Mouse (Mus musculus) limb, embryonic 12.5 days (tissue): ENCODE results near the gene Csdc2. TPM values are rescaled to one million over a fixed set of nuclear protein-coding genes. Genes with fewer than 3 reads are reported as not detected.

Experiments used
- ATAC-seq: fragments of 200-750 bp; cut with Nextera tagmentation; 2 replicates; pipeline ENCODE4 v1.8.0; 2017; ENCODE audit warnings: low read depth, moderate TSS enrichment; ENCODE audit not compliant: insufficient number of reproducible peaks, insufficient read depth, low FRiP score, low TSS enrichment
- H3K27ac ChIP-seq: fragments of 300-500 bp; sonication (generic); 2 replicates; pipeline ENCODE4 v1.5.1; 2016; ENCODE audit warnings: mild to moderate bottlenecking, moderate library complexity
- H3K27me3 ChIP-seq: fragments of 300-500 bp; sonication (generic); 2 replicates; pipeline ENCODE4 v1.6.1; 2016; ENCODE audit warnings: mild to moderate bottlenecking, moderate library complexity
- H3K36me3 ChIP-seq: fragments of 300-500 bp; sonication (generic); 2 replicates; pipeline ENCODE4 v1.6.1; 2016; ENCODE audit warnings: mild to moderate bottlenecking, moderate library complexity
- H3K4me1 ChIP-seq: fragments of 300-500 bp; sonication (generic); replicated peaks from 2 replicates; pipeline ENCODE4 v1.6.1; 2016
- H3K4me2 ChIP-seq: fragments of 300-500 bp; sonication (generic); 2 replicates; pipeline ENCODE4 v1.6.1; 2016; ENCODE audit warnings: mild to moderate bottlenecking, moderate library complexity
- H3K4me3 ChIP-seq: fragments of 300-500 bp; sonication (generic); replicated peaks from 2 replicates; pipeline ENCODE4 v1.5.1; 2016; ENCODE audit warnings: mild to moderate bottlenecking
- H3K9ac ChIP-seq: fragments of 300-500 bp; sonication (generic); replicated peaks from 2 replicates; pipeline ENCODE4 v1.6.1; 2016; ENCODE audit warnings: mild to moderate bottlenecking, moderate library complexity
- H3K9me3 ChIP-seq: fragments of 300-500 bp; sonication (generic); 2 replicates; pipeline ENCODE4 v1.6.1; 2016; ENCODE audit warnings: mild to moderate bottlenecking, moderate library complexity
- WGBS: fragments of 180-500 bp; shearing (Covaris S2); methylation state at CpG from one replicate; pipeline ENCODE4 v1.1.7; 2016; 5-methylcytosine and 5-hydroxymethylcytosine counted together
- polyA plus RNA-seq: library from polyadenylated mRNA; unstranded; fragments of >200 nt; fragmentation: Nextera tagmentation; extraction: Ambion mirVana; gene quantifications from 2 replicates; pipeline ENCODE4 v1.2.1, GENCODE M21; 2016

The Csdc2 gene
- polyA plus RNA-seq, 1 experiment from 2014 or later: 7.9 TPM

DNA sequence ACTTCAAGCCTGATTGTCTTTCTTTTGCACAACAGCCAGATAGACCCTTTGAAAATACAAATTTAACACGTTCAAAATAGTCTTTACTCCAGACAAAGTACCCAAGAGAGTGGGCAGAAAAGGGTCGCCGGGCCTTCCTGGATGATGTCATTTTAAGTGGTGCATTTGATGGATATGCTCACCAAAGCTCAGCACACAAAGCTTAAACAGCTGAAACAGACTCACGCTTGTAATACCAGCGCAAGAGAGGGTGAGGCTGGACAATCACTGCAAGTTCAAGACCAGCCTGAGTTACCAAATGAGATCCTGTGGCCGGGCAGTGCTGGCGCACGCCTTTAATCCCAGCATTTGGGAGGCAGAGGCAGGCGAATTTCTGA is 10.1 kb upstream of the Csdc2 start:
- H3K4me2 ChIP-seq: peak overlapping the region; percentile 97
- peak overlapping the region; percentile 72 for H3K4me3 ChIP-seq
- H3K36me3 ChIP-seq: no peaks in the 10 kb centered on the region
- H3K4me1 ChIP-seq: peaks cover 16% of the 10 kb centered on the region
- 0 out of 2 replicates have a peak overlapping the region, but pooled peaks have one; percentile 9 for H3K27ac ChIP-seq
- WGBS: 37% methylated on average over 9 of the region's 9 CpGs
- no peaks in the 10 kb centered on the region for H3K27me3 ChIP-seq
- no peak for ATAC-seq
- H3K9me3 ChIP-seq: no peaks in the 10 kb centered on the region
- 0 out of 2 replicates have a peak overlapping the region, but pooled peaks have one; percentile 18 for H3K9ac ChIP-seq

- no peak overlapping the region for H3K9ac ChIP-seq
- H3K4me1 ChIP-seq: peaks cover 16% of the 10 kb centered on the region
- 57% methylated on average over 4 of the region's 4 CpGs for WGBS
- H3K27ac ChIP-seq: no peak overlapping the region
- H3K27me3 ChIP-seq: no peaks in the 10 kb centered on the region
- ATAC-seq: no peak
- no peak overlapping the region for H3K4me2 ChIP-seq
- no peaks in the 10 kb centered on the region for H3K9me3 ChIP-seq
- H3K4me3 ChIP-seq: no peak overlapping the region
- H3K36me3 ChIP-seq: no peaks in the 10 kb centered on the region
Observed at GRCm38 (mm10) chr15:81927741-81928140, 8.8 kb upstream of the Csdc2 start.

DNA sequence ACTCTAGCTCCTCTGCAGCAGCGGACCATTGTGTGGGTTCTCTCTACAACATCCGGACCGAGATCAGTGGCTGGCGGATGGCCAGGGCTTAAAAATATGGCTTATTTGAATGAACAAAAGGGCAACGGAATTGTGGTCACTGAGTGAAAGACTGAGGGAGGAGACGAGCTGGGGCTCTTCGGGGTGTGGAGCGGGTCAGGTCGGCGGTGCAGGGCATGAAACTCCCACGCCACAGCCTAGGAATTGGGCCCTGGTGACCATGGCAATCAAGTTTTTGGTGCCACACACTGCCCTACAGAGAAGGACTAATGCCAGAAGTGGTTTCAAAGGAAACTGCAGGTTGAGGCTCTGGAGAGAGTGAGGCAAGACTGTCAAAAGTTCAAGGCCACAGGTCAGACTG is 8.3 kb upstream of the Csdc2 start:
- H3K9ac ChIP-seq: no peak overlapping the region
- peaks cover 16% of the 10 kb centered on the region for H3K4me1 ChIP-seq
- no peak overlapping the region for H3K27ac ChIP-seq
- H3K36me3 ChIP-seq: no peaks in the 10 kb centered on the region
- H3K27me3 ChIP-seq: no peaks in the 10 kb centered on the region
- no peaks in the 10 kb centered on the region for H3K9me3 ChIP-seq
- WGBS: 80% methylated on average over 11 of the region's 11 CpGs
- no peak overlapping the region for H3K4me3 ChIP-seq
- no peak overlapping the region for H3K4me2 ChIP-seq
- ATAC-seq: no peak

DNA sequence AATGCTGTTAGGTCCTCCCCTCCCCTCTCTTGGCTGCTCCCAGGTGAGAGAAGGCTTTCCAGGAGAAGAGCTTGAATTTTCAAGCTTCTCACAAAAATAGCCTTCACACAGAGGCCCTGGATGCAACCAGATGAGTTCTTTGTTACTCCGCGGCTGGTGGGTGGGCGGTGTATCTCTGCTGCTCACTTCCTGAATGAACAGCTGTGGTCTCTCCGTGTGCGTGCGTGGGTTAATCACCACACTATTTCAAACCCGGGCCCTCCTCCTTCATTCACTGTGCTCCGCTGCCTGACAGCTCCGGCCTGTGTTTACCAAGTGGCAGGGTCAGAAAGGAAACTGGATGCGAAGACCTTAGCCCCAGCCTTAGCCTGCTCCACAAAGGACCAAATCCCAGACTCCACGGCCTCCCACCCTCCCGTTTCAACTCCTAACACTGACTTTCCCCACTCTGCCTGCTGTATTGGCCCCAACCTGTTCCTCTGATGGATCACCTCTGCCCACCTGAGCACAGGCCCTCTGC is 3.5 kb upstream of the Csdc2 start:
- Histone ChIP-seq H3K27me3 (peaks cover 7% of the 10 kb centered on the region), H3K4me1 (peaks cover 22% of the 10 kb centered on the region), H3K9ac (no peak overlapping the region), H3K9me3 (no peaks in the 10 kb centered on the region), H3K36me3 (no peaks in the 10 kb centered on the region), H3K4me3 (no peak overlapping the region), H3K27ac (no peak overlapping the region; the same call in 1 of the 2 replicates), H3K4me2 (no peak overlapping the region)
- ATAC-seq: no peak
- 47% methylated on average over 12 of the region's 12 CpGs for WGBS

- Histone ChIP-seq H3K27ac (no peak overlapping the region), H3K9ac (no peak overlapping the region), H3K4me1 (peaks cover 32% of the 10 kb centered on the region), H3K36me3 (no peaks in the 10 kb centered on the region), H3K4me2 (no peak overlapping the region), H3K9me3 (no peaks in the 10 kb centered on the region), H3K4me3 (no peak overlapping the region), H3K27me3 (peaks cover 7% of the 10 kb centered on the region)
- ATAC-seq: no peak
- 93% methylated on average over 1 of the region's 1 CpGs for WGBS
Observed at GRCm38 (mm10) chr15:81933986-81934385, 2.6 kb upstream of the Csdc2 start.

GRCm38 (mm10) chr15:81935869-81936637 is 506 bp upstream of the Csdc2 start:
- 50% methylated on average over 7 of the region's 7 CpGs for WGBS
- H3K27me3 ChIP-seq: peaks cover 7% of the 10 kb centered on the region
- no peak for ATAC-seq
- 0 out of 2 replicates have a peak overlapping the region, but pooled peaks have one; percentile 56 for H3K27ac ChIP-seq
- H3K9ac ChIP-seq: peak overlapping the region; percentile 61; the same call in 1 of the 2 replicates
- peak overlapping the region; percentile 49 for H3K4me3 ChIP-seq
- H3K4me1 ChIP-seq: peaks cover 32% of the 10 kb centered on the region
- no peaks in the 10 kb centered on the region for H3K9me3 ChIP-seq
- H3K4me2 ChIP-seq: peak overlapping the region; percentile 72
- H3K36me3 ChIP-seq: no peaks in the 10 kb centered on the region

DNA sequence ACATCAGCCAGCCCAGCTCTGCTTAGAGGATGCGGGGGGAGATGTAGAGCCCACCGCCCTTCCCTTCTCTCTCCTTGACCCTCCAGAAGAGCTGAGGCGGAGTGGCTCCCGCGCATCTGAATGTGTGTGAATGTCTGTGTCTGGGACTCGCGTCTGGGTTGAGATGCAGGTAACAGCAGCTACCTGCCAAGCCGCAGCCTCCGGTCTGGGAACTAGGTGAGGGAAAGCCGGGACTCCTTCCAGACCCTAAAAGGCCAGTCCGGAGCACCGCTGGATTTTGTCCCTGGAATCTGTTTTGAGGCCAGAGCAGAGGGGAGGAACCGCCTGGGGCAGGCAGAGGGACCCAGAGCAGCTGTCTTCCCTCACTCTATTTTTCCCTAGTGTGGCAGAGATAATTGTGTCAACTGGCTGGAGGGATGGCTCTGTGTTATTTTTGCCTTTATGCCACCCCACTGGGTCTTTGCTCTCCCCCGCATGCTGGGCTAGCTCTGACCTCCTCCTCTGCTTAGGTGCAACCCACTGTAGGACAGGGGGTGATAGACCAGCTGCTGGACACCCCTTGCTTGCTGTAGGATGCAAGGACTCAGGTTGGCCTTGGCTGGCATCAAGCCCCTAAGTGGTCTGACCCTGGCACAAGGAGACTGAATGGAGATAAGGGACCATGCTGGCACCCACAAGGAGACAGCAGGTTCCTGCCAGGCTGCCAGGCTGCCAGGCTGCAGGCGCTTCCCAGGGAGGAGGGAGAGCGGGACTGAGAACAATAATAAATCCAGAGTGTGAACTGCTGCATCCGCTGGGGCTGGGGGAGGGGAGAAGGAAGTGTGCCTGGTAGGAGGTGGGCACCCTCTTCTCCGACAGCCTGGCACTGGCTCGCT is 776 bp downstream of the Csdc2 start:
- H3K4me2 ChIP-seq: peak overlapping the region; percentile 72
- peak; percentile 18; the same call in 1 of the 2 replicates for ATAC-seq
- peak overlapping the region; percentile 49 for H3K4me3 ChIP-seq
- H3K27ac ChIP-seq: no peak overlapping the region
- H3K4me1 ChIP-seq: peaks cover 32% of the 10 kb centered on the region
- H3K9me3 ChIP-seq: no peaks in the 10 kb centered on the region
- H3K27me3 ChIP-seq: peaks cover 7% of the 10 kb centered on the region
- 11% methylated on average over 19 of the region's 19 CpGs for WGBS
- H3K9ac ChIP-seq: peak overlapping the region; percentile 61
- no peaks in the 10 kb centered on the region for H3K36me3 ChIP-seq

DNA sequence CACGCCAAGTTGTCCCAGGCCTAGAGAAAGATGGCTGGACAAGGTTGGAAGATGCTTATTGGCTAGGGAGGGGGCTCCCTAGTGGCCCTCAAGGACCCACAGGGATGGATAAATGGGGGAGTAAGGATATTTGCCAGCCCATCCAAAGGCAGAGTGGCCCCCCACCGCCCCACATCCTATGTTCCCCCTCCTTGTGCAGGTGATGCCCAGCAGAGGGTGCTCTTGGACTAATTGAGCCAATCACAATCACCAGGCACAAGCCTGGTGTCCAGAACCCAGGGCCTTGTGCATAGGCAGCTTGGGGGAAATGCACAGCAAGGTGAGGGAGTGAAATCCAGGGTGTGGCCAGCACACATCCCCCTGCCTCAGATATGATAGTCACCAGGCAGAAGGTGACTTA is 1.7 kb downstream of the Csdc2 start:
- Histone ChIP-seq H3K36me3 (no peaks in the 10 kb centered on the region), H3K27ac (no peak overlapping the region), H3K9me3 (no peaks in the 10 kb centered on the region), H3K27me3 (peaks cover 7% of the 10 kb centered on the region), H3K4me2 (no peak overlapping the region; the same call in 1 of the 2 replicates), H3K4me1 (peaks cover 36% of the 10 kb centered on the region), H3K9ac (no peak overlapping the region), H3K4me3 (no peak overlapping the region)
- 37% methylated on average over 2 of the region's 2 CpGs for WGBS
- ATAC-seq: no peak

DNA sequence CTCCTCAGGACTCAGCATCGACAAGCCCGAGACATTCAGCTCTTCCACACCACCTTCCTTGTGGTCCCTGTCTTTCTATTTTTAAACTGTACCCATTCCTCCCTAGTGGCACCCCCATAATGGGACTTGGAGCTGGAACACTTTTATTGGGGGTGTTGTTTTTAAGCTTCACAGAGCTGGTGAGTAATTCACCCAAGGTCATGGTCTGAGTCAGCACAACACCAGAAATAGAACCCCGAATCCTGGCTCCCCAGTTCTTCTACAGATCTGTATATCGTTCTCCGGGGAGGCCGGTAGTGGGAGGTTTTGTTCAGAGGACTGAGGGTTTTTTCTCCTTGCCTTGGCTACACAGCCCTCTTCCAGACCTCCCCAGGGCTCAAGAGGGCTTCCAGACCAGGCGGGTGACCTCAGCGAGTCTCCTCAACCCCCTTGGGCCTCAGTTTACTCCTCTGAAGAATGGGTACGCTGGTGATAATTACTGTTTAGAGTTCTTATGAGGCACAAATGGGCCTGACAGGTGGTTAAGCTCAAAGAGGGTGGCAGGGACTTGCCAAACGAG is 2.7 kb downstream of the Csdc2 start:
- H3K4me3 ChIP-seq: no peak overlapping the region
- no peak for ATAC-seq
- no peak overlapping the region for H3K4me2 ChIP-seq
- H3K9me3 ChIP-seq: no peaks in the 10 kb centered on the region
- no peaks in the 10 kb centered on the region for H3K36me3 ChIP-seq
- peaks cover 7% of the 10 kb centered on the region for H3K27me3 ChIP-seq
- H3K9ac ChIP-seq: no peak overlapping the region
- WGBS: 85% methylated on average over 10 of the region's 10 CpGs
- H3K27ac ChIP-seq: no peak overlapping the region
- H3K4me1 ChIP-seq: peaks cover 40% of the 10 kb centered on the region

DNA sequence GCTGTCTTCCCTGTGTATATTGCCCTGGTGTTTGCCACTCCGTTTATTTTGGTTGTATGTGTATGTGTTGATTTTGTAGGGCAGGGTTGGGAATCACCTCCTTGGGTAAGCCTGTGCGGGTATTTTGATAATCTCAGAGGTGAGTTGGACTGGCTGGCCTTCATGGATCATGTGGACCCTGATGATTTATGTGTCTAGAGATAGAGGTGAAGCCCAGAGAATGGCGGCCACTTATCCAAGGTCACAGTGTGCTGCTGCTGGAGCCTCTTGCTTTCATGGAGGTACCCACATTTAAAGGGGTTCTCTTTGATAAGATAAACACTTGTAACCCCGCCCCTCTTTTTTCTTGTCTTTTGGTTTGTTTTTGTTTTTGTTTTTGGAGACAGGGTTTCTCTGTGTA is 3.2 kb downstream of the Csdc2 start:
- no peak overlapping the region for H3K4me2 ChIP-seq
- 88% methylated on average over 4 of the region's 4 CpGs for WGBS
- H3K36me3 ChIP-seq: no peaks in the 10 kb centered on the region
- no peaks in the 10 kb centered on the region for H3K9me3 ChIP-seq
- no peak overlapping the region for H3K9ac ChIP-seq
- H3K4me3 ChIP-seq: no peak overlapping the region
- ATAC-seq: no peak
- peaks cover 40% of the 10 kb centered on the region for H3K4me1 ChIP-seq
- H3K27me3 ChIP-seq: peaks cover 7% of the 10 kb centered on the region
- H3K27ac ChIP-seq: no peak overlapping the region

DNA sequence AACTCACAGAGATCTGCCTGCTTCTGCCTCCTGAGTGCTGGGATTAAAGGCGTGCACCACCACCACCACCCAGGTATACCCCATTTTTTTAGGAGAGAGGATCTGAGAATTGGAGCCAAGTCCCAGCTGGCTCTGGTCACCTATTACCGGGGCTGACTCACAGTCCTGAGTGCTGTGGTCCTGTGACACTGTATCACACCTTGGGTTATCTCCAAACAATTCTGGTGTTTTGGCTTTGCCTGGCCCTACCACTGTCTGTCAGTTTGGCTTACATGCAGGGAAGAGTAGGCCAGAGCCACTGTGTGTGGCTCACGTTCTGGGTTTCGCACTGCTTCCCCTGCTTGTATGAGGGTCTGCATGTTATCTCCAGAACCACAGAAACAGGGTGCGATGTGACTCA is 3.7 kb downstream of the Csdc2 start:
- no peak overlapping the region for H3K27ac ChIP-seq
- H3K27me3 ChIP-seq: peaks cover 7% of the 10 kb centered on the region
- WGBS: 91% methylated on average over 5 of the region's 5 CpGs
- H3K9ac ChIP-seq: no peak overlapping the region
- H3K4me2 ChIP-seq: no peak overlapping the region
- no peaks in the 10 kb centered on the region for H3K9me3 ChIP-seq
- no peak overlapping the region for H3K4me3 ChIP-seq
- peaks cover 40% of the 10 kb centered on the region for H3K4me1 ChIP-seq
- no peak for ATAC-seq
- no peaks in the 10 kb centered on the region for H3K36me3 ChIP-seq
